Mouse (Mus musculus) brain, embryonic 14.5 days (tissue): ENCODE results near the gene Akr1e1. TPM values are rescaled to one million over a fixed set of nuclear protein-coding genes. Genes with fewer than 3 reads are reported as not detected.

Experiments
- DNase-seq: peaks from one replicate; pipeline ENCODE4 v3.0.0-alpha.2; 2011; ENCODE audit warnings: low read depth
- CTCF ChIP-seq: fragments of 200-500 bp; IDR thresholded peaks from 2 replicates; pipeline ENCODE4 v1.5.1; 2012; ENCODE audit warnings: inconsistent platforms, mild to moderate bottlenecking, moderate library complexity, borderline replicate concordance; ENCODE audit not compliant: insufficient read depth, insufficient read length; ENCODE audit errors: extremely low read depth
- POLR2A ChIP-seq: fragments of 200-500 bp; IDR thresholded peaks from 2 replicates; pipeline ENCODE4 v1.6.1; 2012; ENCODE audit warnings: mild to moderate bottlenecking, inconsistent platforms, borderline replicate concordance; ENCODE audit not compliant: poor library complexity, insufficient read depth, insufficient read length, severe bottlenecking; ENCODE audit errors: extremely low read depth
- polyA plus RNA-seq: library from polyadenylated mRNA; depleted of rRNA; stranded (reverse); fragments of >200 nt; gene quantifications from 2 replicates; pipeline ENCODE4 v1.2.3, GENCODE M21; 2012; rRNA removed

Gene Akr1e1
- polyA plus RNA-seq, 1 experiment: 19.8 TPM

DNA sequence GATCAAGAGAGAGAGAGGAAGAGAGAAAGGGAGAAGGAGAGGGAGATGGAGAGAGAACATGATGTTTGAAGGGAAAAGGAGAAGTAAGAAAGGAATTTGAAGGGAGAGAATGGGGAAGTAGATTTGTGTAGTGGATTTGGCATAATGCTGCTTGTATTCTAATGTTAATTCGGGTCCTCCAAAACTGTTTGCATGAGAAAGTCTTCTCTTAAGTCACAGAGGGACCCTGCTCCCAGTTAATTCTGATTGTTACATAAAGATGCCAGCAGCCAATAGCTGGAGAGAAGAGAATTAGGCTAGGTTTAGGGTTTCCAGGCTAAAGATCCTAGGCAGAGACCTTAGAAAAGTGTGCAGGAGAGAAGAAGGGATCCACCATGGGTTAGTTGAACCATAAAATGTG lies 49.8 kb downstream of the Akr1e1 start:
- DNase-seq: no peak
- no peak for TF ChIP-seq CTCF
- no peak for TF ChIP-seq POLR2A

Other genes with a start within 250 kb of the Akr1e1 start
- not detected in 2 replicates for gene Akr1c6, start 174.9 kb downstream of the Akr1e1 start, polyA plus RNA-seq
- not detected in 2 replicates for gene Akr1c20, start 85.8 kb downstream of the Akr1e1 start, polyA plus RNA-seq
- not detected in 2 replicates for gene Akr1c21, start 35.1 kb downstream of the Akr1e1 start, polyA plus RNA-seq